Mouse (Mus musculus): ENCODE results near the gene Cfap43. TPM values are rescaled to one million over a fixed set of nuclear protein-coding genes. Genes with fewer than 3 reads are reported as not detected.
A peak's percentile ranks its signal among the peaks of the same experiment; 100 is the strongest.

Cfap43 gene
- polyA plus RNA-seq, 1 experiment, result 0.20 TPM

DNA sequence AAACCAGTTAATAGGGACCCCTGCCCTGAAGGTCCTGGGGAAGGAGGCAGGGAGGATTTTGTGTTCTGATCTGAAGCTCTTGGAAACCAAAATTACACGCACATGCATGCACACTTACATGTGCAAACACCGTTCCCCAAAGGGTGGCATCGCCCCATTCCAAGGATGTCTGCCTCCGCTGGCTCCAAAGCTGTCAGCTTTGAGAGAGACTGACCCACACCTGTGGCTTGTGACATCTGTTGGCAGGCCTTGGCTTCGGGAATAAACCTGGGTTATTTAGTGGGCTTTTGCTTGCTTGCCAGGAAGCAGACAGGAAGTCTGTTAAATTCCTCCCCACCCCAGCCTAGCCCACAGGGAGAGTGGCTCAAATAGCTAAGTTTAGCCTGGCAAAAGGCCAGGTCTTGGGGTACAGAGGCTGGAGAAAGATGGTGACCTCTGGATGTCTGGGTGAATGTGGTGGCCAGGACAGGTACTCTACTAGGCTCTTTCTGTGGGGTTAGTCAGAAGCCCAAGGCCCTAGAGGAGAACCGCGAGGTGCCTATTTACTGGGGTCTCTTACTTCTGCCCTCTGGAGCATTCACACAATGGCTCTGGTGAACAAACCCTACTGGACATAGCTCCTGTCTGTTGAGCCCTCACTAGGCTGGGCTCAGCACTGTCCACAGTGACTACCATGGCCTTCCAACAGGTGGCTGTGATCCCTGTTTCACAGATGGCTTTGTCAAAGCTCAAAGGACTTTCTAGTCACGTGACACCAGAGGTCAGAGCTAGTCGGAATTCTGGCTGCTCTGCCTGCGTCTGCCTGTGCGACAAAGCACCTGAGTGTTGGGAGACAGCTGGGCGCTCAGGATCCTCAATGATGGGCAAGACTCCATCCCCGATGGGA is 16.5 kb downstream of the Cfap43 start:
- WGBS, result 67% methylated on average over 13 of the region's 13 CpGs
- Histone ChIP-seq H3K4me1 (replicated peaks; ENCODE audit: control insufficient read depth, insufficient read depth, low read length) (peaks cover 31% of the 10 kb centered on the region), H3K27me3 (ENCODE audit: control insufficient read depth, insufficient read depth, low read length) (no peaks in the 10 kb centered on the region), H3K27ac (ENCODE audit: control insufficient read depth, insufficient read depth, low read length) (no peak overlapping the region), H3K36me3 (ENCODE audit: control insufficient read depth, insufficient read depth, low read length) (peaks cover 2% of the 10 kb centered on the region), H3K4me3 (ENCODE audit: control insufficient read depth, insufficient read depth, low read length) (no peak overlapping the region)
- TF ChIP-seq POLR2A (IDR thresholded peaks at IDR 0.05; ENCODE audit: control insufficient read depth, extremely low read depth, insufficient read depth, low read length, poor library complexity) (no peak), CTCF (IDR thresholded peaks at IDR 0.05; ENCODE audit: borderline replicate concordance, control insufficient read depth, extremely low read depth, insufficient read depth, low read length, poor library complexity) (no peak)
- no peak for DNase-seq

DNA sequence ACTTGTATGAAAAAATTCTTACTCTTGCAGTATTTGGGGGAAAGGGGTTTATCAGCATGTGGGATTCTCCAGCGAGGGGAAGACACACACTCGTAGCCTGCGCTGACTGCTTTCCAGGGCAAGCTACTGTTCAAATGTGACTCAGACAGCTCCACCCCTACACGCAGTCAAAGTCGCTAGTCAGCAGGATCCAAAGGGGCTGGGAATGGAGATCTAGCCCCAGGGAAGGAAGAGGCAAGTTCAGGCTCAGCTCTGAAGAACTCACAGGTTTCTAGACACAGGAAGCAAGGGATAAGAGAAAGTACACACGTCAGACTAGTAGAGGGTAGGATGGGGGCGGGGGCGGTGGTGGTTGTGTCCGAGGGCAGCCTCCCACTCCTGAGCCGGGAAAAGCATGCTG is 18.5 kb downstream of the Cfap43 start:
- Histone ChIP-seq H3K27me3 (ENCODE audit: control insufficient read depth, insufficient read depth, low read length) (no peaks in the 10 kb centered on the region), H3K4me3 (ENCODE audit: control insufficient read depth, insufficient read depth, low read length) (no peak overlapping the region), H3K27ac (ENCODE audit: control insufficient read depth, insufficient read depth, low read length) (no peak overlapping the region), H3K4me1 (replicated peaks; ENCODE audit: control insufficient read depth, insufficient read depth, low read length) (peaks cover 25% of the 10 kb centered on the region), H3K36me3 (ENCODE audit: control insufficient read depth, insufficient read depth, low read length) (peaks cover 22% of the 10 kb centered on the region)
- DNase-seq, result no peak
- TF ChIP-seq POLR2A (IDR thresholded peaks at IDR 0.05; ENCODE audit: control insufficient read depth, extremely low read depth, insufficient read depth, low read length, poor library complexity), result no peak
- TF ChIP-seq CTCF (IDR thresholded peaks at IDR 0.05; ENCODE audit: borderline replicate concordance, control insufficient read depth, extremely low read depth, insufficient read depth, low read length, poor library complexity), result no peak
- 89% methylated on average over 10 of the region's 10 CpGs for WGBS

- Histone ChIP-seq H3K27me3 (ENCODE audit: control insufficient read depth, insufficient read depth, low read length) (no peaks in the 10 kb centered on the region), H3K4me1 (replicated peaks; ENCODE audit: control insufficient read depth, insufficient read depth, low read length) (peaks cover 20% of the 10 kb centered on the region), H3K36me3 (ENCODE audit: control insufficient read depth, insufficient read depth, low read length) (peaks cover 27% of the 10 kb centered on the region), H3K4me3 (ENCODE audit: control insufficient read depth, insufficient read depth, low read length) (no peak overlapping the region), H3K27ac (ENCODE audit: control insufficient read depth, insufficient read depth, low read length) (no peak overlapping the region)
- DNase-seq, result no peak
- TF ChIP-seq POLR2A (IDR thresholded peaks at IDR 0.05; ENCODE audit: control insufficient read depth, extremely low read depth, insufficient read depth, low read length, poor library complexity), result no peak
- TF ChIP-seq CTCF (IDR thresholded peaks at IDR 0.05; ENCODE audit: borderline replicate concordance, control insufficient read depth, extremely low read depth, insufficient read depth, low read length, poor library complexity), result peak; percentile 26; the same call in 1 of the 2 replicates
- 85% methylated on average over 6 of the region's 6 CpGs for WGBS
Observed at GRCm38 (mm10) chr19:47900012-47900411, 19.1 kb downstream of the Cfap43 start.

DNA sequence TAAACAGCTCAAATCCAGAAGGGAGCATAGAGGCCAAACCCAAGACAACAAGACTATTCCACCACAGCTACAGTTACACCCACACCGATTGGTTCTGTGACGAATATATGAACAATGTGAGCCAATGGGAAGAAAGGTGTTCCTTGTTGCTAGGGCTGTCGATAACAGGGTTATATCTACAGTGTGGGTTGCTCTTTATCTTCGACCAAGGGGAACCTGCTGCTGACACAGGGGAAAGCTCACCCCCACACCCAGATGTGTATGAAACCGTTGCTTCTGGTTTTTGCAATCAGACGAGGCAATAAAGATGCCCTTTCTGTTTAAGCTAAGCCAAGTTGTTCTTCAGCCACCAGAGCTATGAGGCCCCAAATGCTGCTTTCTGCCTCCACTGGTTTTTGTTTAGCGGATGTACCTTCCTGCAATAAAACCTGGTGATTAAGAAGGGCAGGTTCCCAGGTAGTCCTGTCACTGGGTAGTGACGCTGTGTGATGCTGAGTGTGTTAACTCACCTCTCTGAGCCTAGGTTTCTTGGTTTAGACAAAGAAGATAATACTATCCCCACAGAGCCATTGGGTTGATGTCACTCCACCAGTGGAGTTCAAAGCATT is 20.5 kb downstream of the Cfap43 start:
- no peak overlapping the region for H3K27ac ChIP-seq (ENCODE audit: control insufficient read depth, insufficient read depth, low read length)
- no peak overlapping the region for H3K4me3 ChIP-seq (ENCODE audit: control insufficient read depth, insufficient read depth, low read length)
- peaks cover 33% of the 10 kb centered on the region for H3K36me3 ChIP-seq (ENCODE audit: control insufficient read depth, insufficient read depth, low read length)
- no peak for TF ChIP-seq CTCF (IDR thresholded peaks at IDR 0.05; ENCODE audit: borderline replicate concordance, control insufficient read depth, extremely low read depth, insufficient read depth, low read length, poor library complexity)
- TF ChIP-seq POLR2A (IDR thresholded peaks at IDR 0.05; ENCODE audit: control insufficient read depth, extremely low read depth, insufficient read depth, low read length, poor library complexity), result no peak
- H3K4me1 ChIP-seq (replicated peaks; ENCODE audit: control insufficient read depth, insufficient read depth, low read length), result peaks cover 20% of the 10 kb centered on the region
- DNase-seq, result no peak
- H3K27me3 ChIP-seq (ENCODE audit: control insufficient read depth, insufficient read depth, low read length), result no peaks in the 10 kb centered on the region
- 67% methylated on average over 8 of the region's 8 CpGs for WGBS

GRCm38 (mm10) chr19:47893092-47893491 is 26.0 kb downstream of the Cfap43 start:
- peaks cover 33% of the 10 kb centered on the region for H3K36me3 ChIP-seq (ENCODE audit: control insufficient read depth, insufficient read depth, low read length)
- H3K27ac ChIP-seq (ENCODE audit: control insufficient read depth, insufficient read depth, low read length), result no peak overlapping the region
- WGBS, result 96% methylated on average over 6 of the region's 6 CpGs
- DNase-seq, result no peak
- H3K4me1 ChIP-seq (replicated peaks; ENCODE audit: control insufficient read depth, insufficient read depth, low read length), result peaks cover 20% of the 10 kb centered on the region
- TF ChIP-seq POLR2A (IDR thresholded peaks at IDR 0.05; ENCODE audit: control insufficient read depth, extremely low read depth, insufficient read depth, low read length, poor library complexity) (no peak), CTCF (IDR thresholded peaks at IDR 0.05; ENCODE audit: borderline replicate concordance, control insufficient read depth, extremely low read depth, insufficient read depth, low read length, poor library complexity) (no peak)
- no peaks in the 10 kb centered on the region for H3K27me3 ChIP-seq (ENCODE audit: control insufficient read depth, insufficient read depth, low read length)
- no peak overlapping the region for H3K4me3 ChIP-seq (ENCODE audit: control insufficient read depth, insufficient read depth, low read length)

GRCm38 (mm10) chr19:47891562-47892312 is 27.4 kb downstream of the Cfap43 start:
- H3K27me3 ChIP-seq (ENCODE audit: control insufficient read depth, insufficient read depth, low read length), result no peaks in the 10 kb centered on the region
- no peak for DNase-seq
- peaks cover 33% of the 10 kb centered on the region for H3K4me1 ChIP-seq (replicated peaks; ENCODE audit: control insufficient read depth, insufficient read depth, low read length)
- no peak overlapping the region for H3K4me3 ChIP-seq (ENCODE audit: control insufficient read depth, insufficient read depth, low read length)
- no peak overlapping the region for H3K27ac ChIP-seq (ENCODE audit: control insufficient read depth, insufficient read depth, low read length)
- no peak for TF ChIP-seq POLR2A (IDR thresholded peaks at IDR 0.05; ENCODE audit: control insufficient read depth, extremely low read depth, insufficient read depth, low read length, poor library complexity)
- no peak for TF ChIP-seq CTCF (IDR thresholded peaks at IDR 0.05; ENCODE audit: borderline replicate concordance, control insufficient read depth, extremely low read depth, insufficient read depth, low read length, poor library complexity)
- WGBS, result 90% methylated on average over 11 of the region's 11 CpGs
- peaks cover 23% of the 10 kb centered on the region for H3K36me3 ChIP-seq (ENCODE audit: control insufficient read depth, insufficient read depth, low read length)

Data from thymus, adult 2 months (tissue).